Mouse (Mus musculus) T-cell, adult 66 days (primary cell): ENCODE measurements around the gene Gm7145. TPM values are rescaled to one million over a fixed set of nuclear protein-coding genes. Genes with fewer than 3 reads are reported as not detected.

ENCODE experiments used
- total RNA-seq, 2 experiments: library from RNA; stranded (reverse); gene quantifications; 3 replicates in 1 of 2; 4 replicates in 1 of 2; pipeline ENCODE4 v1.2.4; 2023

Gm7145 gene
- not detected for total RNA-seq

GRCm38 (mm10) chr1:117965639-117966038, at the start of gene Gm7145:
Gm7145 (plus strand) TSS chr1:117965939.

GRCm38 (mm10) chr1:117927715-117928114, 38.0 kb upstream of the Gm7145 start, which contains the start of gene Gm28168:
Gm28168 (plus strand) TSS chr1:117928015.

Other genes starting within 250 kb of the Gm7145 start
- not detected for gene B020011L13Rik, start 184.8 kb upstream of the Gm7145 start, total RNA-seq
- gene Gm28360, start 135.9 kb upstream of the Gm7145 start, total RNA-seq = not detected
- gene Gm28168, start 37.9 kb upstream of the Gm7145 start, total RNA-seq = not detected
- gene Gm29106, start 210.6 kb downstream of the Gm7145 start, total RNA-seq = not detected